Mouse (Mus musculus) retina, embryonic 14.5 days (tissue): ENCODE results near the gene Foxj1.
A peak's percentile ranks its signal among the peaks of the same experiment; 100 is the strongest.

Source experiments
- DNase-seq: peaks from one replicate; pipeline ENCODE4 v3.0.0-alpha.2; 2015; ENCODE audit warnings: low spot score

Foxj1 gene

GRCm38 (mm10) chr11:116342069-116342791 is 7.0 kb upstream of the Foxj1 start:
- DNase-seq, result no peak

DNA sequence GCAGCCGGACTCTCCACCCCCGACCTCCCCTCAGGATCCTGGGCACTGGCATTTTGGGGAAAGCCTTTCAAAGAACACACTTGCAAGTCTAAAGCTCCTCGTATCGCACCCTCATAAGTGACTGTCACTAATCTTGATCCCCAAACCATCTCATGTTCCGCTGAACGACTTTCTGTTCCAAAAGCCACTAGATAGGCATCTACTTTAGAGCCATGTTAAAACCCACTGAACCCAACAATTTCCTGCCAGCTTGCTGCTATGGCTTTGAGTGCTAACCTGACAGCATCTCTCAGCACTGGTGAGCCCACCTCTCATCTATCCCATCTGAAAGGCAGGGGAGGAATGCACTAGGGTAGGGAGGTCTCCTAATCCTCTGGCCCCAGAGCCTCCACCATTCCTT is 2.3 kb upstream of the Foxj1 start:
- no peak for DNase-seq

GRCm38 (mm10) chr11:116337000-116337399 is 1.8 kb upstream of the Foxj1 start:
- no peak for DNase-seq

DNA sequence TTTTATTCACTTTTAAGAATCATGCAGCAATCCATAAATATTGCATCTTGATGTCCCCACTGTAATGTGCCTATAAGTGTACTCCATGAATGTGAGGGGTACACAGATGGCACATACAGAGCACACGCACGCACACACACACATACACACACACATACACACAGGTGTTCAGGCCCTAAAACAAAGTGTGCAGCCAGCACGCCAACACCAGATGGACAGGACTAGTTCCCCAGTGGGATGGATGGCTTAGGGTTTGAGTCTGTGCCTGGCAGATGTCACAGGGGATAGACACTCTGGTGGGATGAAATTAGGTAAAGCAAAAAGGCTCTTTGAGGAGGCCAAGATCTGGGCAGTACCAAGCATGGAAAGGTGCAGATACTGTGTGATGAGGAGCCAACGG is 1.2 kb upstream of the Foxj1 start:
- no peak for DNase-seq

GRCm38 (mm10) chr11:116334417-116334782 is 799 bp downstream of the Foxj1 start:
- DNase-seq, result peak; percentile 23

- DNase-seq, result no peak
Measured at GRCm38 (mm10) chr11:116333526-116334416, 1.4 kb downstream of the Foxj1 start.

DNA sequence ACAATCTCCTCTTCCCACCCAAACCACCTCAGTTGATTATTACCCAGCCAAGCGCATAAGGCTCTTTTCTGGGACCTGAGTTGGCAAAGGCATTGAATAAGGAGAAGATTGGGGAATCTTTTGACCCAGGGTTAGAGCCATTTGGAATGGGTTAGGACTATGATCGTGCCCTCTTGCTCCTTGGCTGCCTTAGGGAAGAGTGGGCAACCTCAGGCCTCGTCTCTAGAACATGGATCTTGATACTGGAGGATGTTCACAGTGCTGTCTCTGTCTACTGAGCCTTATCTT is 2.3 kb downstream of the Foxj1 start:
- DNase-seq, result no peak

DNA sequence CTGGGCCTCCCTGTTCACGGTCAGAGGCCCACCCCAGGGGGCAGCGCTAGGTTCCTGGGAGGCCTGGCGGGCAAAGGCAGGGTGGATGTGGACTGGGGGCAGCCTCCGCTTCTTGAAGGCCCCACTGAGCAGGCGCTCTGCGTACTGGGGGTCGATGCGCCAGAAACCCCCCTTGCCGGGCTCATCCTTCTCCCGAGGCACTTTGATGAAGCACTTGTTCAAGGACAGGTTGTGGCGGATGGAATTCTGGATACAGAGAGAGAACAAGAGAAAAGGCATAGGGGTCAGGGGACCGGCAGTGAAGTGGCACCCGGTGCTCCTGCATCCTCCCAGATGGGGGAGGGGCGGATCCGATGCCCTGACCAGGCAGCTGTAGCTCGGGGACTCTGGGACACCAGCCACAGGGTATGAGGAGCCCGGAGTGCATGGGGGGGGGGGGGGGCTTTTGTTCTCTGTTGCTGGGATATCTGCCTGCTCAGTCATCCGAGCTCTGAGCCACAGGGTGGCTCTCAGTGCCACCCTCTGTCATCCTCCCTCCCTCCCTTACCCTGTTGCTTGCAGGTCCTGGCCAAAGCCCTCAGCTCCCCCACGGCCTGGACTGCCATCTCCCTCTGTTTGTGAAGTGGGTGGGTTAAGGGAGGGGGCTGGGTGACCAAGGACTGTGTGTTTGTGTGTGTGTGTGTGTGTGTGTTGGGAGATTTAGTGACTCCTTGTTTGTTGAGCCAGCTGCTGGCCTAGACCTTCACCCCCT is 2.8 kb downstream of the Foxj1 start:
- DNase-seq, result peak; percentile 67

- no peak for DNase-seq
Measured at GRCm38 (mm10) chr11:116330211-116330518, 5.0 kb downstream of the Foxj1 start.

DNA sequence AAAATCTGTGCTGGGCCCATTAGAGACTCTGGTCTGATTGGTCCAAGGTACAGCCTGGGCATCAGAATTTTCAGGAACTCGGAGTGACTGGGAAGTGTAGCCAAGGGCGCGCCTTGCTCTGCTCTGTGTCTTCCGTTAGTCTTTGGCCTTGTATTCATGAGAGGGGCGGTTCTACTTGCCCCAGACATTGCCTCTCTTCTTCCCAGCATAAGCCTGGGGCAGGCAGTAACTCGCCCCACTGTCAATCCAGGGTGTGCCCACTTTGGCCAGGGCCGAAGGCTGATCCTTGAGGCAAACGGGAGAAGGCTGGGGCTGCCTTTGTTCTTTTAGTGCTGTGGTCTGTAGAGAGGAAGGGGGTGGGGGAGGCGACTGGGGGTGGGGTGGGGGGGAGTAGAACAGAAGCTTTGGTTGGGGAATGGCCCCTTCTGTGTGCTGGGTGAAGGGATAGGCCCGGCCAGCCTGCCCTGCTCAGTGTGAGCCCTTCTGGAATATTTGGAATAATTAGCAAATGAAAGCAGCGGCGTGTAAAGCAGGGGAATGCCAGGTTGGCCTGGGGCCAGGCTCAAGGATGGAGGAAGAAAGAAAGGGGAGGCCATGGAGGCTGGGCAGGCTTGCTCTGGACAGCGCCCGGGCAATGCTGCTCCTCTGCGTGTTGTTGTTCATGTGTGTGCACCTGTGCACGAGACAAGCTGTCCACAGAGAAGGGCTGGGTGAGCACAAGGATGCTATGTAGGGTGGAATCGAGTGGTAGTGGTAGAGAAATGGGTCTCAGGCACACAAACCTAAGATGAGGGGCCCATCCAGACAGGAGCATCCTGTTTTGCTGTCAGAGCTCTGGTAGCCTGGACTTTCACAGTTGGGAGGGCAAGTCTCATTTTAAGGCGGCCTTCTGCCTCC is 5.6 kb downstream of the Foxj1 start:
- no peak for DNase-seq

DNA sequence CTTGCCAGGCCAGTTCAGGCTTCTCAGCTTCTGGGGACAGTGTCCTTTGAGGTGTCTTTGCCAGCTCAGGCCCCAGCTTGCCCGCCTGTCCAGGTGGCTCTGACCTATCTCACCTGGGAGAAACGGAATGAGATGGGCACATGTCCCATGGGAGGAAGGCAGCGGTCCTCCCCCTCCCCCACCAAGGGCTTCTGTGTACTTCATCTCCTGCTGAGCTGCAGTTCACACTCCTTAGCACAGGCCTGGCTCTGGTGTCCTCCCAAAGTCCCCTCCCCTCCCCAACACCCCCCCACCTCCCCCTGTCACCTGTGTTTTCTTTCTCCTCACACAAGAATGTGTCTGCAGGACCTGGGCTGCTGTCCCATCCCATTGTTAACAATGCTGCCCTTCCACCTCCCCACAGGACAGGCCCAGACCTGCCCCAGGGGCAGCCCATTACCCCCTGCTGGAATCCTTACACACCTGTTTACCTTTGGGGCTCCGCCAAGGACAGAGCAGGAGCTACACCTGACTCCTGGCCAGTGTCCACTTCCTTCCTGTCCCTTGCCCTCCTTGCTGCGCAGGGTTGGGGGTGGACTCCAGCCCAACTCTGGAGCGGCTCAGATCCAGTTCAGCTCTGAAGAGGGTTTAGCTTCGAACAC is 8.1 kb downstream of the Foxj1 start:
- no peak for DNase-seq

DNA sequence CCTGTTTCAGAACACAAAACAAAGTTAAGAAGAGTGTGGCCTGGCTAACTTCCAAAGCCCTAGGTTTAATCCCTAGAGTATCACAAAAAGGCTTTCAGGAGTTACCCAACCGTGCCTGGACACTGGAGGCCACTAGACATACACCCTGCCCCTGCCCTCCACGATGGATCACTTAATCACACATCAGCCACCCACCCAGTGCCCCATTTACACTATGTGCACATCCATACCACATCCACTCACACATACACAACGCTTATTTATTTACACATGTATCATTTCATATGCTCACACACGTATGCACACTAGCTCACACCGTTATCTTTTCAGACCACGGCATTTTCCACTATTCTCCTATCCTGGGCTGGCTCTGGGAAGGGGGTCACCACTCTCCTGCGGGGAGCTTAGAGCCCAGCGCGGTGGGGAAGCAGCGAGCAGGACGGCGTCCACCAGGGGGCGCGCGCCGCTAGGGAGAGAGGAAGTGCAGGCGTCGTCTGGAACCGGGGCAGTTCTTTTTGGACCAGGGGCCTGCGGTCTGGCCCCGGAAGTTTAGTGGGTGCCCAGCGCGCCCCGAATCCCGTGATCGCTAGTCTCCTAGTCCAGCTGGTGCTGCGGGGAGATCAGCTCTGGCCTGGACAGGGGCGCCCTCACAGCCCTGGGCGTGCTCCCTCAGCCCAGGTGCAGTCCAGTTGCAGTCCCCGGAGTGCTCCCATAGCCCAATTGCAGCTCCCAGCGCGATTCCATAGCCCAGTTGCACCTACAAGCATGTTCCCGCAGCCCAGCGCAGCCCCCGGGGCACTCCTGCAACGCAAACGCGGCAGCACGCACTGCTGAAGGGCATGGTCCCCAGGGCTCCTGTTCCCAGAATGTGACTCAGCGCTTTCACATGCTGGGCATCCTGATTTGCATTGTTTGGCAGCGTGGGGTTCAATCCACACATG is 16.2 kb downstream of the Foxj1 start:
- peak; percentile 91 for DNase-seq

- no peak for DNase-seq
Measured at GRCm38 (mm10) chr11:116312359-116312758, 22.8 kb downstream of the Foxj1 start.

DNA sequence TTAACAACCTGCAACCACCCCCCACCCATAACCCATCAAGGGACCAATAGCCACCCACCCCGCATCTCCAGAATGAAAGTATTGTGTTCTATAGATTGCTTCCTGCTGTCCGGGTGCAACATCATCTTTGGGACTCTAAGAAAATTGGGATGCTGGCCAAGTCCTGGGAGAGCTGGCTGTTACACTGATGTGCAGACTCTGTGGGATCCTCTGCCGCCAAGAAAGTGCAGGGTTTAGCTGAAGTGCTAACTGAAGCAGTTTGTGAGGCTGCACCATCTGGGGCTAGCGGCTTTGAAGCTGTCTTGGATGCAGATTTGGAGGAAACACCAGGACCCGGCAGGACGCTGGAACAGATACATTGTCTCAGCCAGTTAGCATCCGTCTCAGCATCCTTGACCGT is 24.0 kb downstream of the Foxj1 start:
- no peak for DNase-seq

DNA sequence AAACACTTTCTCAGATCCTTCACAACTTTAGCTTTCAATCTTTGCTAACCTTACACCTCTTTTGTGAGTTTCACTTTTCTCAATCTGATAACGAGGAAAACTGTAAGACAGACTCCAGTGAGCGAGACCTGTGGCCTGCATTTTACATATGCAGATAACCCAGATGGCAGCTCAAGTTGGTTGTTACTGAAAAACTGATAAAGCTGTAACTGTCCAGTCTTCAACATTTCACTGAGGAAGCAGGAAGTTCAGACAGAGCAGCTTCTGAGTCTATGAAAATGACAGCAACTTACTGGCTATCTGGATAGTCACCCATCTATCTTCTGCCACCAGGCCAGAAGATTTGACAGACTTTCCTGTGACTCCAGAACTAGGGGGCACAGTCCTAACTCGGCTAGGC is 25.6 kb downstream of the Foxj1 start:
- DNase-seq, result no peak

DNA sequence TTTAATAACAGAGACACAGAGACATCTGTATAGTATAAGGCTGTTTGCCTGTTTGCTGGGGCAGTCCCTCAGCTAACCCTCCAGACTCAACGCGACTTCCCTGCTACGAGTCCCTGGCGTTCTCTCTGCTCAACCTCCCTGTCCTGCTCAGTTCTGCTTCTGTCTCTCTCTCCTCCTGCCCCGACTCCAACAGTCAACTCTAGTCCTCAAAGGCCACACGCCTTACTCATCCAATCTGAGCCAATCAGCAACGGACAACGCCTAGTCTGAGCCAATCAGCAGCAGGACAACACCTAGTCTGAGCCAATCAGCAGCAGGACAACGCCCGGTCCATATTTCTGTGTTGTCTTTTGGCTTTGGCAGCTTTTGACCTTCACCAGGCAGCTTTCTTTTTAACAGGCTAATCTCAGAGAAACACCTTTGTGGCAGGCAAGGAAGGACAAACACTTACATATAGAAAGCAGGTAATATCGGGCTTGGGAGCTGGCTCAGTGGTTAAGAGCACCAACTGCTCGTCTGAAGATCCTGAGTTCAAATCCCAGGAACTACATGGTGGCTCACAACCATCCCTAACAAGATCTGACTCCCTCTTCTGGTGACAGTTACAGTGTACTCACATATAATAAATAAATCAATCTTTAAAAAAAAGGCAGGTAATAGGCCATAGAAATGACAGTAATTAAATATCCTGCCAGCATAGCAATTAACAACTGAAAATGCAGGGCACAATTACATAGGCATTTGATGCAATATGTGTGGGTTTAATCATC is 27.3 kb downstream of the Foxj1 start:
- DNase-seq, result no peak

DNA sequence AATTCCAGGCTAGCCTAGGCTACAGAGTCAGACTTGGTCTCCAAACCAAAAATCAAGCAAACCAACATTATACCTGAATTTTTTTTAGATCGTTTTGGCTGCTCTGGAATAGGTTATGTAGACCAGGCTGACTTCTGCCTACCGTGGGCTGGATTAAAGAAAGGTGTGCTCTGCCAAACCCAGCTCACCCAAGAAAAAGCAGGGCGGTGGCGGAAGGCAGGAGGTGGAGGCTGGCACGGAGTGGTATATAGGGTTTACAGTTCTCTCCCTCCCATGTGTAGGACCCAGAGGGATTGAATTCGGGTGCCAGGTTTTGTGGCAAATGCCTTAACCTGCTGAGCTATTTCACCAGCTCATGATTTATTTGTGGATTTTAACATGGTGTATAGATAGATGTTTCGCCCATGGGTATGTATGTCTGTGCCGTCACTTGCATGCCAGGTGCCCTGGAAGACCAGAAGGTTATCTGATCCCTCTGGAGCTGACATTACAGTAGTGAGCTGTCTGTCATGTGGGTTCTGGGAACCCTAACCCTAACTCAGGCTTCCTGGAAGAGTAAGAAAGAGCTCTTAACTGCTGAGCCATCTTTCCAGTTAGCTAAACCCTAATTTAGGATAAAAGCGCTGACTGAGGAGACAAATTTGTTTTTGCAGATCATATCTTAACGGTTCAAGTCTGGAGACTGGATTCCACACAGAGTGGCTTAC is 28.0 kb downstream of the Foxj1 start, which contains the start of gene Exoc7:
Gene Exoc7 (minus strand): TSS at position 215 of the 707 bp plus-strand sequence.
- no peak for DNase-seq

DNA sequence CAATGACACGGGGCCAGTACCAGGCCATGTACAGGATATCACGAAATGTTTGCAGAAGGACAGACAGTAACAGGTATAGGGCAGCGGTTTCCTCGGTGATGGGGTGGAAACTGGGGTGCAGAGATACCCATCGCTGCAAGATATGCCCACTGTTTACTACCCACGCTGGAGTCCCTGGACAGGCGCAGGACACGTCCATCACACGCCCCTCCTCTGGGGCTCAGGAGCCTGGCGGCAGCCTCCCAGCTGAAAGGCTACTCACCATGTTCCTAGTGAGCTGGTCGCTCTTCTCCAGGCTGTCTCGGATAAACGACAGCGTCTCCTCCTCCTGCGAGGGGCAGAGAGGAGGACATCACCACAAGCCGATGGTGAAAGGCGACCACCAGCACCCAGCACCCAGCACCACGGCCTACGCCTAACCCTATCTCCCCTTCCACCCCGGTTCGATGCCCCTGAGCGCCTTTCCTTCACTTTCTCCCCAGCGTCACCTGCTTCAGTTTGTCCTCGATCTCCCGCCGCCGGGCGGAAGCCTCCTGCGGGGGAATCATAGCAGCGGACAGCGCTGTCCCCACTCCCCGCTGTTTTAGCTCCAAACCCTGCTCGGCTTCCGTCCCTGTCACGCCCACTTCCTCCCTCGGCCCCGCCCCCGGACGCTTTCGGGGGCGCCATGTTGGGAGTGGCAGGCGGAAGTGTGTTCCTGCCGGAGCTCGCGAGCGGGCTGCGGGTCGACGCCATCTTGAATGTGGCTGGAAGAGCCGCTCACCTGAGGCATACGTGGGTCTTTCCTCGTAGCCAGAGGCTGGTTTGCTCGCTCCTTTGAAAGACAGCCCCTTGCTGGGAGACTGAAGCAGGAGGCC is 28.8 kb downstream of the Foxj1 start:
- DNase-seq, result peak; percentile 94
